Mouse (Mus musculus): Measurements from ENCODE around the gene Gap43. TPM values are rescaled to one million over a fixed set of nuclear protein-coding genes. Genes with fewer than 3 reads are reported as not detected.

Gap43 gene
- polyA plus RNA-seq, 1 experiment from 2014 or later, result 66.7 TPM

DNA sequence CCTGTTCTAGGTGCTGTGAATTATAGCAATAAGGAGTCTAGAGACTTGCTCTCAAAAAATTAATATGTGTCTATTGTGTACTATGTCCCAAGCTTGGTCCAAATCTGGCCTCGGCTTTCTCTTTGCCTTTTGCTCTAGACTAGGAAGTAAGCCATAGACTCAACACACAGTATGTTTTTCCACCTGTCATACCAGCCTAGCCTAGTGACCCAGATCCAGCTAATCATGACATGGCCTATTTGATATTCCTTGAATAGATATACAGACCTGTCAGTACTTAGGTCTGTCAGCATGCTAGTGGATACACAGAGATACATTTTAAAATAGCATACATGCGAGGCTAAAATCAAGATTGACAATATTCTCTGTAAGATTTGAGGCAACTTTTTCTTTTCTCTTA, 46.4 kb downstream of the Gap43 start:
- WGBS, result 85% methylated on average over 2 of the region's 2 CpGs
- Histone ChIP-seq H3K27me3 (replicated peaks) (no peaks in the 10 kb centered on the region), H3K9ac (no peak overlapping the region), H3K9me3 (no peaks in the 10 kb centered on the region), H3K4me1 (no peaks in the 10 kb centered on the region), H3K27ac (no peak overlapping the region), H3K4me3 (replicated peaks) (no peak overlapping the region), H3K36me3 (no peaks in the 10 kb centered on the region), H3K4me2 (no peak overlapping the region)
- no peak for ATAC-seq (ENCODE audit: insufficient read depth, low FRiP score, low read depth)

- Histone ChIP-seq H3K9me3 (no peaks in the 10 kb centered on the region), H3K27me3 (replicated peaks) (no peaks in the 10 kb centered on the region), H3K27ac (no peak overlapping the region), H3K9ac (no peak overlapping the region), H3K4me3 (replicated peaks) (no peak overlapping the region), H3K4me1 (no peaks in the 10 kb centered on the region), H3K4me2 (no peak overlapping the region), H3K36me3 (no peaks in the 10 kb centered on the region)
- ATAC-seq (ENCODE audit: insufficient read depth, low FRiP score, low read depth), result no peak
- 73% methylated on average over 8 of the region's 8 CpGs for WGBS
Observed at GRCm38 (mm10) chr16:42291572-42291971, 48.9 kb downstream of the Gap43 start.

DNA sequence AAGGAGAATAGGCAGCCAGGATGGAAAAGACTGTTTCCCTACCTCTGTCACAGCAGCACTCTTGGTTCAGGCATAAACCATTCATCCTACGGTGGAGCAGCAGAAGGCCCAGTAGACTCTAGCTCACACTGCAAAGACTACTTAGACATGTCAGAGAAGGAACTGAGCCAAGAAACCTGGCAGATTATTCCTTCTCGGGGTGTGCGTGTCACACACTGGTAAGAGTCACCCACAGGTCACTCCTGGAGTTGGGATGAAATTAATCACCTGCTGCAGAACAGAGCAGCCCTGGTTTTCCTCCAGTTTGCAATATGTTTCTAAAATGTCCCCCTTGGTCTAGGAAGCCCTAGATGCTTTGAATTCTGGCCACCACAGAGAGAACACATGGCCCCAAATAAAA, 56.4 kb downstream of the Gap43 start:
- no peak overlapping the region for H3K27ac ChIP-seq
- no peaks in the 10 kb centered on the region for H3K9me3 ChIP-seq
- H3K4me3 ChIP-seq (replicated peaks), result no peak overlapping the region
- no peak overlapping the region for H3K4me2 ChIP-seq
- no peak overlapping the region for H3K9ac ChIP-seq
- WGBS, result 51% methylated on average over 3 of the region's 3 CpGs
- no peaks in the 10 kb centered on the region for H3K27me3 ChIP-seq (replicated peaks)
- no peaks in the 10 kb centered on the region for H3K4me1 ChIP-seq
- no peaks in the 10 kb centered on the region for H3K36me3 ChIP-seq
- ATAC-seq (ENCODE audit: insufficient read depth, low FRiP score, low read depth), result no peak

DNA sequence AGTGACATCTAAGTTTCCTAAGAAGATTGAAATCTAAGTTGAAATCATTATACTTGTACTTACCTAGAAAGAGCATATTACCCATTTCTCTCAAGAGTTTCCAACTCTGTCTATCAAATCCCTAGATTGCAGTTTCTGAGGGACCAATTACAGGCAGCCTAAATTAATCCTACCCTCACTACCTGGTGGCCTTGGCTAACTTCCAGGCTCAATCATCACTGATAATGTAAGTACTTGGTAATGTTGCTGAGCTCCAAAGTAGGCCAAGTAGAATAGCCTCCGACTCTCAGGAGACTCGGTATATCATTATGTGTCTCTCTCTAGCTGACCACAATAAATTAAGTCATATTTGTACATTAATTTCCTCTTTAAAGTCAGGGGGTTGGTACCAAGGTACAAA, 62.7 kb downstream of the Gap43 start:
- Histone ChIP-seq H3K9me3 (no peaks in the 10 kb centered on the region), H3K36me3 (no peaks in the 10 kb centered on the region), H3K27ac (no peak overlapping the region), H3K4me1 (no peaks in the 10 kb centered on the region), H3K4me2 (no peak overlapping the region), H3K27me3 (replicated peaks) (no peaks in the 10 kb centered on the region), H3K4me3 (replicated peaks) (no peak overlapping the region), H3K9ac (no peak overlapping the region)
- ATAC-seq (ENCODE audit: insufficient read depth, low FRiP score, low read depth), result no peak
- WGBS, result 91% methylated on average over 2 of the region's 2 CpGs

DNA sequence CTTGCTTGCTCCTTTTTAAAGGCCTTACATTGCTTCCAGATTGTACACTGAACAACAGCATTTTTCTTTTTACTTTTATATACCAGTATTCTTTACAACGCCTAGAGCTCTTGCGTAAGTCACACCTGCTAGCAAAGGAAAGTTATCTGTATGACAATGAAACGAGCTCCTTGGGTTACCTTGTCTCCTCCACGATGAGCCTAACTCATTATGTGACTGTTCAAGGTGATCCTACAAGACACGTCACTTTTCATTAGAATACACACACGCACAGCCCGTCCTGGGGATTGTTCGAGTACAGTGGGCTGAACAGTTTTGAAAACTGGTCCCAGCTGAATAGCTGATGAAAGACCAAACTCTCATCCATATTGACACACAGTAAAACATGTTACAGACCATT, 63.2 kb downstream of the Gap43 start:
- H3K9me3 ChIP-seq, result no peaks in the 10 kb centered on the region
- no peak for ATAC-seq (ENCODE audit: insufficient read depth, low FRiP score, low read depth)
- no peaks in the 10 kb centered on the region for H3K27me3 ChIP-seq (replicated peaks)
- no peak overlapping the region for H3K4me3 ChIP-seq (replicated peaks)
- H3K36me3 ChIP-seq, result no peaks in the 10 kb centered on the region
- 79% methylated on average over 8 of the region's 8 CpGs for WGBS
- no peak overlapping the region for H3K9ac ChIP-seq
- no peak overlapping the region for H3K27ac ChIP-seq
- H3K4me2 ChIP-seq, result no peak overlapping the region
- no peaks in the 10 kb centered on the region for H3K4me1 ChIP-seq

DNA sequence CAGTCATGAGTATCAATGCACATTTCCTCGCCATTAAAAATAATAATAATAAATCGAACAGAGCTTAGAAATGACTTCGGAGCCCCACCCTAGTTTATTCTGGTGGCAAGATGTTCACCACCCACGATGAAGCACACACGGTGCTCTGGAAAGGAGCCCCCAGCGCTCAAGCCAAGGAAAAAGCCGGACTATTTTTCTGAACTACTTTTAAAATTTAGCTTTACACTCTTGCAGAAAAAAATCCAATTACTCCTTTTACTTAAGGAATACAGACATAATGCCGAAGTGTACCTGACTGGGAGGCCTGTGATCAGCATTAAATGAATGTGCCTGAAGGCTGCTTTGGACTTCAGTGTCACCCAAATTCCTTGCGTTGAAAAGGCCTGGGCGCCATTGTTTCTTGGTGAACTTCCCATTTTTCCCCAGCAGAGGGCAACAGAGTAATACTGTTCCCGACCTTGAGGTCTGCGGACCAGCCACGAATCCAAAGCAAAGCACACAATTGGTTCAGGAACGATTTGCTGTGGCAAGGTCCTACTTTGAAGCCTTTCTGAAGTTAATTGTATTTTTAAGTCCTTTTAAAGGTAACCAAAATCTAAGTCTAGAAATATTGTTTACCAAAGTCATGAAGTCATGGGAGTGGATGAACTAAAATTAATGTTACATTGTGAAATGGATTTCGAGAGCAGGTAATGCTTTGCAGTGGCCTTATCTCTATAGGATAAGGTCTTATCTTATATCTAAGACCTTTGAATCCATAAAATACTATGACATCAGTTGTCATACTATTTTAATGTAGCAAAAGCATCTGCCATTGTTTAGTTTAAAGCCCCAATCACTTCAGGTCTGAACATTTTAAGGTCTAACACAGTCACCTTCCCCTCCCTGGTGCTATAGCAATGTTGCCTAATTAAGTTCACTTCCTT, 64.0 kb downstream of the Gap43 start:
- no peak overlapping the region for H3K4me3 ChIP-seq (replicated peaks)
- H3K4me2 ChIP-seq, result no peak overlapping the region
- H3K9ac ChIP-seq, result no peak overlapping the region
- H3K27me3 ChIP-seq (replicated peaks), result no peaks in the 10 kb centered on the region
- no peak for ATAC-seq (ENCODE audit: insufficient read depth, low FRiP score, low read depth)
- no peaks in the 10 kb centered on the region for H3K36me3 ChIP-seq
- no peak overlapping the region for H3K27ac ChIP-seq
- no peaks in the 10 kb centered on the region for H3K9me3 ChIP-seq
- WGBS, result 35% methylated on average over 15 of the region's 15 CpGs
- H3K4me1 ChIP-seq, result no peaks in the 10 kb centered on the region

DNA sequence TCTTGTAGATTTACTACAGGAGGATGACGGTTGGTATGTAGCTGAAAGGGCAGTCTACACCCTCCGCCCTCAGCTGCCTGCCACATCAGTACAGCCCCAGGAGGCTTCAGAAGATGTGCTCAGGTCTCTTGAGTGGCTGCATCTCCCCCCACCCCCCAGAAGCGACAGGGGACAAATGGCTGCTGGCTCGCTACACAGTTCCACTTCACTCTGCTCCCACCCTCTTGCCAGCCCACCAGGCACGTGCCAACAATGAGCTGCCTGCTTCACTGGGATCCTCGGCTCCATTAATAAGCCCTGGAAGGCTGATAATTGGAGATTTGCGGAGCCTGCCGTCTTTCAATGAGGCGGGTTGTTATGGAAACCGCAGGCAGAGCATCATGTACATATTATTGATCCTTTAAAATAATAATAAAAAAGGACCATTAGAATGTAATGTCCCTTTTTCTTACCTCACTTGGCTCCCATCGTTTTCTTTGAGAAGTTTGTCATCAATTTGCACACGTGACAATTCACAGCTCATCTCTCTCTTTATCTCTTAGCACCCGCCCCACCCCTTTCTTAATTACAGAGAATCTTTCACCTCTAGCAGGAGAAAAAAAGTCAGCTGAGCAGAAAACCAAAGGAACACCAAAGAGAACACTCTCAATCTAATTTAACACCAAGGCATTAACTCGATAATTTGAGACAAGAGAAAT, 64.8 kb downstream of the Gap43 start:
- Histone ChIP-seq H3K27me3 (replicated peaks) (no peaks in the 10 kb centered on the region), H3K9ac (no peak overlapping the region), H3K9me3 (no peaks in the 10 kb centered on the region), H3K27ac (no peak overlapping the region), H3K4me1 (no peaks in the 10 kb centered on the region), H3K36me3 (no peaks in the 10 kb centered on the region), H3K4me3 (replicated peaks) (no peak overlapping the region), H3K4me2 (no peak overlapping the region)
- WGBS, result 49% methylated on average over 14 of the region's 14 CpGs
- no peak for ATAC-seq (ENCODE audit: insufficient read depth, low FRiP score, low read depth)

GRCm38 (mm10) chr16:42271213-42271612, 69.2 kb downstream of the Gap43 start:
- Histone ChIP-seq H3K27ac (no peak overlapping the region), H3K27me3 (replicated peaks) (no peaks in the 10 kb centered on the region), H3K9ac (no peak overlapping the region), H3K4me2 (no peak overlapping the region), H3K4me1 (no peaks in the 10 kb centered on the region), H3K9me3 (no peaks in the 10 kb centered on the region), H3K4me3 (replicated peaks) (no peak overlapping the region), H3K36me3 (no peaks in the 10 kb centered on the region)
- 82% methylated on average over 1 of the region's 1 CpGs for WGBS
- no peak for ATAC-seq (ENCODE audit: insufficient read depth, low FRiP score, low read depth)

DNA sequence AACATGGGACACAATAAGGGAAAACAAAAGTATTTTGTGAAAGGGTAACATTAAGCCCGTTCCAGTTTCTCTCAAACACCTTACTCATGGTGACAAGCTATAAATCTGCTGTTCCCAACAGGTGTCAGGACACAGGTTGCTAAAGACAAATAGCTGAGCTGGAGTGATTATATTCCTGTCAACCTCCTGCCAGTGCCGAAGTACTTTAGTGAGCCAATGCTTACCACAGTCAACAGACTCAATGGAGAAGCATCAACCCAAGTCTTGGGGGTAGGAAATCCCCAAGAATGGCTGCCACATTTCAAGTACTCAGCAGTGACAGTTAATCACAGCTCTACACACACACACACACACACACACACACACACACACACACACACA, 70.9 kb downstream of the Gap43 start:
- no peak overlapping the region for H3K4me3 ChIP-seq (replicated peaks)
- no peak overlapping the region for H3K27ac ChIP-seq
- H3K9me3 ChIP-seq, result no peaks in the 10 kb centered on the region
- no peak overlapping the region for H3K9ac ChIP-seq
- H3K36me3 ChIP-seq, result no peaks in the 10 kb centered on the region
- H3K4me2 ChIP-seq, result no peak overlapping the region
- no peaks in the 10 kb centered on the region for H3K27me3 ChIP-seq (replicated peaks)
- ATAC-seq (ENCODE audit: insufficient read depth, low FRiP score, low read depth), result no peak
- WGBS, result 50% methylated on average over 2 of the region's 2 CpGs
- H3K4me1 ChIP-seq, result no peaks in the 10 kb centered on the region

DNA sequence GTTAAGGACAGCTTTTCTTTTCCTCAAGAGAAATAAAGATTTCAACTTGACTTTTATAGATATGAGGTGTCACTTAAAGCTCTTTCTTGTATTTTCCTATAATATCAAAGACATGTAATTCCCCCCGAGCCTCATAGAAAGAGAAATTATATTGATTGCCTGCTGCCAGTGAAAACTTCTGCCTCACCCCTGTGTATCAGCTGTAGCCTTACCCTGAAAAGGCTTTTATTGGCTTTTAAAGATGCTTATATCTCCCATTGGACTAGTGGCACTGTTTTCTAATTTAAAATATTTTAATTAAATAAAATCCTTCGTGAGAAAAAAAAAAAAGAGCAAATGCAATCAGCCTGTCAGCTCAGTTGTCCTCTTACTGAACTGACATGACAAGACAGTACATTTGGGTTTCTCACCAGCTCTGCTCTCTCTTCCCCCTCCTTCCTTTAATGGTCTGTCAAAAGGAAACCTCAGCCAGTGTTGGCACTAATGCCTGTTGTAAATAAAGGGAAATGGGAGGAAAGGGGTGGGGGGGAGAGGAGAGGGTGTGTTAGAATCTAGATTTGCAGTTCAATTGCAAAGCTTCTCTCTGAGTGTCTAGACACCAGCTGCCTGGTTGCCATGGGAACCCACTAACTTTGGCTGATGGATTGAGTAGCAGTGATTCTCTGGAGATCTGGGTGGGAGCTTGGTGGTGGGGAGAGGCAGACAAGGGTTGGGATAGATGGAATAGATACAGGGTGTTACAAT, 71.4 kb downstream of the Gap43 start:
- Histone ChIP-seq H3K27me3 (replicated peaks) (no peaks in the 10 kb centered on the region), H3K4me2 (no peak overlapping the region), H3K36me3 (no peaks in the 10 kb centered on the region), H3K9me3 (no peaks in the 10 kb centered on the region), H3K27ac (no peak overlapping the region), H3K4me3 (replicated peaks) (no peak overlapping the region), H3K9ac (no peak overlapping the region), H3K4me1 (no peaks in the 10 kb centered on the region)
- 37% methylated on average over 2 of the region's 2 CpGs for WGBS
- ATAC-seq (ENCODE audit: insufficient read depth, low FRiP score, low read depth), result no peak

DNA sequence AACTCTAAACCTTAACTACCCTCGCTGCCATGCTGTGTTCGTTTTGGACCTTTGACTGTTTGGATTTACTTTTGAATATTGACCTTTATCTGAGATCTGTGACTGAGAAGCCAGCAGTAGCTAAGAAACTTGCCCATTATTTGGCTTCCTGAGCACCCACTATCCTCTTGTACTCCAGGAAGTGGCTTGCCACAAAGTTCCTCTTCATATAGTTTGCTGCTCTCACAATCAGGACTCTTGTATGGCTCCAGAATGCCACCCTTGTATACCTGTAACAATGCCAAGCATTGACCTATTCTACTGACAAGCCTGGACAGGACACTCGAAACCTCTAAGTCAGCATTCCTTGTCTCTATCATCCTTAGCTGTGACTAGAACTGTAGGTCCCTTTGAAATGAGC, 75.3 kb downstream of the Gap43 start:
- ATAC-seq (ENCODE audit: insufficient read depth, low FRiP score, low read depth), result no peak
- Histone ChIP-seq H3K4me2 (no peak overlapping the region), H3K9ac (no peak overlapping the region), H3K27me3 (replicated peaks) (no peaks in the 10 kb centered on the region), H3K4me3 (replicated peaks) (no peak overlapping the region), H3K9me3 (no peaks in the 10 kb centered on the region), H3K36me3 (no peaks in the 10 kb centered on the region), H3K27ac (no peak overlapping the region), H3K4me1 (no peaks in the 10 kb centered on the region)
- 56% methylated on average over 3 of the region's 3 CpGs for WGBS
